Mouse (Mus musculus) heart, adult 10 weeks (tissue): ENCODE results near the gene Cr1l. TPM values are rescaled to one million over a fixed set of nuclear protein-coding genes. Genes with fewer than 3 reads are reported as not detected.

Experiments used
- polyA plus RNA-seq: library from polyadenylated mRNA; stranded (reverse); fragments of 350-450 nt; fragmentation: Illumina TruSeq; extraction: RNeasy Lipid Tissue Mini Kit (QIAGEN cat#74804); gene quantifications from one replicate; pipeline ENCODE4 v1.2.3, GENCODE M21; 2014; ENCODE audit warnings: low read depth, low replicate concordance

The Cr1l gene
- polyA plus RNA-seq: 85.3 TPM

DNA sequence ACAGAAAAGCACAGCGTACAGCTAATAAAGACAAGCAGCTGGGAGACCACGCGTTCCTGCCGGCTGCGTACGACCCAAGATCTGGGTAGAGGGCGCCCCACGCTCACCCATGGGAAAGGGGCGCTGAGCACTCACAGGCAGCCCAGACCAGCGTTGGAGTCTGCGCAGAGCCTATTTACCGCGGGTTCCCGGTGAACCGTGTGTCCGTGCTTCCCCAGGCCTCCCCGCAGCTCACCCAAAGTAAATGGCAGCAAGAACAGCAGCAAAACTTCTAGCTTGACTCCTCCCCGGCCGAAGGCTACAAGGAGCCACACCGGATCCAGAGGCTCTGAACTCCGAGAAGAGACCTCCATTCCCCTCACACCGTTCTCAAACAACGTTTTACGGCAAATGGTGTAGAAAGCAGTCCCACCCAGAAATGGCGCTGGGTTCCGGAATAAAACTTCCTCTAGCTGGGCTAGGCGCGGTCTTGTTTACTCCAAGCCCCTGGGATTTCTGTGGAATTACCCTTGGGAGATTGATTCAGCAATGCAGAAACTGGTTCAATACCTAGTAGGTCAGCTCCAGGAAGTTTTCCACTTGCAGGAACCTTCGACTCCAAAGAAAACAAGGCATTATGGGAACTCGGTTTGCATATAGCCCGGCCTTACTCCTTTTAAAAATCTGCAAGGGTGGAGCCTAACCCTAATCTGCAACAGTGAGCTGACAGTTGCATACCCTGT lies at the start of gene Cr1l:
Gene Cr1l, minus strand, starts transcription at position 634 of the 722 bp plus-strand sequence.

DNA sequence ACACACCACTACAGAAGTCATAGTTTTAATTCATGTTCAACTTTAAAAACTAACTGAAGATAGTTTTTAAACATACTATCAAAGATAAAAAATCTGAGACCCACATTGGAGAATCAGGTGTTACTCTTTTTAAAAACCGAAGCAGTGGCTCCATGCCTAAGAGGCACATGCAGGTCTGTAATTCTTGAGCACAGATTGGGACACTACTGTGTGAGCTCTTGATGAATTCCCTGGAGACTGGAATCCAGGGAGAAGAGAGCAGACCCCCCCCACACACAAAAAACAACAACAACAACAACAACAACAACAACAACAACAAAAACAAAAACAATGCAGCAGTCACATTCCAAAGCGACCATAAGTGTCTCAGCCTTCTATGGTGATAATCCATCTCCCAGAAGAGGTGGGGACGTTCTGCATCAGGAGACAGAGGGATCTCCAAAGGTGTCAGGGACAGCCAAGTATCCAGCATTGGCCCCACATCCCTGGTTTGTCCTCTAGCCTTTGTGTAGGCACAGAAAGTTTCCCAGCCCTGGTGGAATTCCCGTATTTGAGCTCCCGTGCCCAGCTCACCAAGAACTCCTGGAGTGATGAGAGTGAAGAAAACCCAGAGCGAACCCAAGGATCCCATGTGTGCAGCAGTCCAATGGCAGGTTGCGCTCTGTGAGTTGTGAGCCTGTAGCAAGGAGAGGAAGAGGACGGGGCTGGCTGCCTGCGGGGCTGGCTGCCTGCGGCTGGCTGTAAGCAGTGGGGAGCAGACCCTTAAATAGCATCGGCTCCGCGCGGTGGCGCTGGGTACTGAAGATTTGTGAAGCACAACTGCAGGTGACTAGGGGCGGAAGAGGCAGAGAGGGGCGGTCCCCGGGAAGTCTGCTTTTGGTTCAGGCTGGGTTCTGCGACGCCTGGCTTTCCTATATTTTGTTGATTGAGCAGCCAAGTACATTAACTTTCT lies 44.9 kb upstream of the Cr1l start, which contains the start of gene Cr2:
Gene Cr2, minus strand, starts transcription at position 737 of the 952 bp plus-strand sequence.

DNA sequence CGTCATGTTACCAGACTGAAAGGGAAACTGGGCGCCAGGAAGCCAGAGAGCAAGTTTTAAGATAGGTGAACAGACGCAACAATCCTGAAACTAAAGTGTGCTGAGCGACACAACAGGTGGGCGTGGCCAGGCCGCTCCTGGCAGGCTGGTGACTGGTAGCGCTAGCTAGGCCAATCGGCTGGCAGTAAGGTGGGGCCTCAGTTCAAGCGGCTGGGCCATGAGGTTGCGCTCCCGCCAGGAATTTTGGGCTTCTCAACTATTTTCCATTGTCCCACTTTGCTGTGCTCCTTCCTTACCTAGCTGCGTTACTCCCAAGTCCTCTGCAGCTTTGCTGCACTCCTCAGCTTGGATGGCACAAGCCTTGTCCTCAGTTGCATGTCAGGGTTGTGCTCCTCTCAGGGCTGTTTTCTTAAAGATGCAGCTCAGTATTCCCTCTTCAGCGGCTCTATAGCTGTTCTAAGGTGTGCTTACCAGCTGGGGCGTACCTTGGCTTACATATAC lies 39.1 kb downstream of the Cr1l start, which contains the start of gene Cd46:
Gene Cd46, minus strand, starts transcription at position 30 of the 501 bp plus-strand sequence.

Other genes with a start within 250 kb of the Cr1l start
- 113 TPM for gene Cd34, start 192.8 kb downstream of the Cr1l start, polyA plus RNA-seq
- 1.5 TPM for gene Cd46, start 39.3 kb downstream of the Cr1l start, polyA plus RNA-seq
- gene Cr2, start 45.1 kb upstream of the Cr1l start, polyA plus RNA-seq: not detected